Mouse (Mus musculus) lung, adult 2 months (tissue): ENCODE measurements around the gene Gm11084.

Experiments
- CTCF ChIP-seq: fragments of 200-500 bp; IDR thresholded peaks from 2 replicates; pipeline ENCODE4 v1.5.1; 2011; ENCODE audit warnings: mild to moderate bottlenecking, low read length, control low read depth; ENCODE audit not compliant: insufficient read depth
- POLR2A ChIP-seq: fragments of 200-500 bp; IDR thresholded peaks from 2 replicates; pipeline ENCODE4 v1.6.1; 2011; ENCODE audit warnings: low read depth, mild to moderate bottlenecking, control low read depth, low read length, borderline replicate concordance; ENCODE audit errors: extremely low read depth

DNA sequence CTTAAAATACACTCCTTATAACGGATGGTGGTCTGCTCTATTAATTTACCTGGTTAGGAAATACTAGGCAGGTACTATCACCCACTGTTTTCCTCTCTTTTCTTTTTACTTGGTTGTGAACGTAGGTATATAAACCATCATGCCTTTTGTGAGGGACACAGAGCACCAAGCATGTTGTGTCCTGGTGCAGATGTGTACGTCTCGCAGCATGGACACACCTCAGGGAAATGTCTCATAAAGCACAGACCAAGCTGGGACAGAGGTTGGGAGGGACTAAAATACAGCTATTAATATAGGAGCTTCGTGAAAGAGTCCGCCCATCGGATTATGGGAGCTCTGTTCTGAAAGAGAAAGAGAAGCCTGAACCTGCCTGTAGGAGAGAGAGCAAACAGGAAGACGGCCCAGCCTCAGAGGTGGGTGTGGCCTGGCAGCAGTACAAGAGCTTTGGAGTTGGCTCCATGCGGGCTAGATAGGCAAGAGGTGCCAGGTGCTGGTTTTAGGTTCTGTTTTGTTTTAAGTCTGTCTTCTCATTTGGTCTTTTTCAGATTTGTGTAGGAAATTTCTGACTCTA, 10.4 kb upstream of the Gm11084 start:
- TF ChIP-seq POLR2A (no peak), CTCF (no peak)
